Mouse (Mus musculus): ENCODE results near the gene Hrasls5. TPM values are rescaled to one million over a fixed set of nuclear protein-coding genes. Genes with fewer than 3 reads are reported as not detected.

Gene Hrasls5
- polyA plus RNA-seq, 1 experiment from 2014 or later, result not detected

- no peaks in the 10 kb centered on the region; the same call in 1 of the 2 replicates for H3K9me3 ChIP-seq (replicated peaks)
- H3K36me3 ChIP-seq, result no peaks in the 10 kb centered on the region
- no peak overlapping the region for H3K4me3 ChIP-seq
- H3K27me3 ChIP-seq (ENCODE audit: low read depth, poor library complexity, severe bottlenecking), result no peaks in the 10 kb centered on the region
- no peaks in the 10 kb centered on the region for H3K4me1 ChIP-seq
- H3K27ac ChIP-seq (replicated peaks), result no peak overlapping the region
- DNase-seq (ENCODE audit: low spot score), result no peak
- 96% methylated on average over 6 of the region's 6 CpGs for WGBS
These were observed 26.6 kb upstream of the Hrasls5 start for GRCm38 (mm10) chr19:7585764-7586163.

- H3K27ac ChIP-seq (replicated peaks), result no peak overlapping the region
- H3K36me3 ChIP-seq, result no peaks in the 10 kb centered on the region
- no peak overlapping the region for H3K4me3 ChIP-seq
- H3K9me3 ChIP-seq (replicated peaks), result no peaks in the 10 kb centered on the region; the same call in 1 of the 2 replicates
- H3K4me1 ChIP-seq, result no peaks in the 10 kb centered on the region
- DNase-seq (ENCODE audit: low spot score), result no peak
- no peaks in the 10 kb centered on the region for H3K27me3 ChIP-seq (ENCODE audit: low read depth, poor library complexity, severe bottlenecking)
These were observed 21.5 kb upstream of the Hrasls5 start for GRCm38 (mm10) chr19:7590795-7591194.

GRCm38 (mm10) chr19:7592018-7592417, 20.3 kb upstream of the Hrasls5 start:
- Histone ChIP-seq H3K27ac (replicated peaks) (no peak overlapping the region), H3K4me1 (no peaks in the 10 kb centered on the region), H3K36me3 (no peaks in the 10 kb centered on the region), H3K9me3 (replicated peaks) (no peaks in the 10 kb centered on the region; the same call in 1 of the 2 replicates), H3K27me3 (ENCODE audit: low read depth, poor library complexity, severe bottlenecking) (no peaks in the 10 kb centered on the region), H3K4me3 (no peak overlapping the region)
- DNase-seq (ENCODE audit: low spot score), result no peak
- 69% methylated on average over 3 of the region's 3 CpGs for WGBS

GRCm38 (mm10) chr19:7595534-7595933, 16.8 kb upstream of the Hrasls5 start:
- Histone ChIP-seq H3K27ac (replicated peaks) (no peak overlapping the region), H3K27me3 (ENCODE audit: low read depth, poor library complexity, severe bottlenecking) (no peaks in the 10 kb centered on the region), H3K4me1 (no peaks in the 10 kb centered on the region), H3K36me3 (no peaks in the 10 kb centered on the region), H3K4me3 (no peak overlapping the region), H3K9me3 (replicated peaks) (no peaks in the 10 kb centered on the region)
- DNase-seq (ENCODE audit: low spot score), result no peak
- 34% methylated on average over 2 of the region's 2 CpGs for WGBS

- Histone ChIP-seq H3K4me3 (no peak overlapping the region), H3K4me1 (no peaks in the 10 kb centered on the region), H3K36me3 (no peaks in the 10 kb centered on the region), H3K9me3 (replicated peaks) (no peaks in the 10 kb centered on the region), H3K27me3 (ENCODE audit: low read depth, poor library complexity, severe bottlenecking) (no peaks in the 10 kb centered on the region), H3K27ac (replicated peaks) (no peak overlapping the region)
- 67% methylated on average over 4 of the region's 4 CpGs for WGBS
- DNase-seq (ENCODE audit: low spot score), result no peak
These were observed 13.9 kb upstream of the Hrasls5 start for GRCm38 (mm10) chr19:7598481-7598880.

- Histone ChIP-seq H3K36me3 (no peaks in the 10 kb centered on the region), H3K4me3 (no peak overlapping the region), H3K9me3 (replicated peaks) (no peaks in the 10 kb centered on the region), H3K4me1 (peaks cover 12% of the 10 kb centered on the region), H3K27me3 (ENCODE audit: low read depth, poor library complexity, severe bottlenecking) (peaks cover 13% of the 10 kb centered on the region), H3K27ac (replicated peaks) (no peak overlapping the region)
- 92% methylated on average over 4 of the region's 4 CpGs for WGBS
- DNase-seq (ENCODE audit: low spot score), result no peak
These were observed 10.8 kb upstream of the Hrasls5 start for GRCm38 (mm10) chr19:7601551-7601950.

GRCm38 (mm10) chr19:7604107-7604506, 8.2 kb upstream of the Hrasls5 start:
- WGBS, result 95% methylated on average over 10 of the region's 10 CpGs
- Histone ChIP-seq H3K27me3 (ENCODE audit: low read depth, poor library complexity, severe bottlenecking) (peaks cover 29% of the 10 kb centered on the region), H3K9me3 (replicated peaks) (no peaks in the 10 kb centered on the region), H3K4me3 (no peak overlapping the region), H3K27ac (replicated peaks) (no peak overlapping the region), H3K36me3 (no peaks in the 10 kb centered on the region), H3K4me1 (peaks cover 22% of the 10 kb centered on the region)
- DNase-seq (ENCODE audit: low spot score), result no peak

- Histone ChIP-seq H3K36me3 (no peaks in the 10 kb centered on the region), H3K27ac (replicated peaks) (no peak overlapping the region), H3K27me3 (ENCODE audit: low read depth, poor library complexity, severe bottlenecking) (peaks cover 29% of the 10 kb centered on the region), H3K4me3 (no peak overlapping the region), H3K4me1 (peaks cover 22% of the 10 kb centered on the region), H3K9me3 (replicated peaks) (no peaks in the 10 kb centered on the region)
- no peak for DNase-seq (ENCODE audit: low spot score)
These were observed 7.3 kb upstream of the Hrasls5 start for GRCm38 (mm10) chr19:7605013-7605412.

- H3K4me1 ChIP-seq, result peaks cover 22% of the 10 kb centered on the region
- H3K36me3 ChIP-seq, result no peaks in the 10 kb centered on the region
- H3K27ac ChIP-seq (replicated peaks), result no peak overlapping the region
- 5% methylated on average over 15 of the region's 15 CpGs for WGBS
- H3K4me3 ChIP-seq, result peak overlapping the region; percentile 46
- no peak for DNase-seq (ENCODE audit: low spot score)
- no peaks in the 10 kb centered on the region for H3K9me3 ChIP-seq (replicated peaks)
- H3K27me3 ChIP-seq (ENCODE audit: low read depth, poor library complexity, severe bottlenecking), result peaks cover 30% of the 10 kb centered on the region
These were observed 6.2 kb upstream of the Hrasls5 start for GRCm38 (mm10) chr19:7605930-7606783.

- peaks cover 39% of the 10 kb centered on the region for H3K27me3 ChIP-seq (ENCODE audit: low read depth, poor library complexity, severe bottlenecking)
- no peak for DNase-seq (ENCODE audit: low spot score)
These were observed 5.3 kb upstream of the Hrasls5 start, which contains the start of gene Lgals12 for GRCm38 (mm10) chr19:7606801-7607689. Gene Lgals12 (minus strand): TSS chr19:7607193.

GRCm38 (mm10) chr19:7607690-7608201, 4.6 kb upstream of the Hrasls5 start:
- WGBS, result 84% methylated on average over 7 of the region's 7 CpGs
- no peak for DNase-seq (ENCODE audit: low spot score)
- Histone ChIP-seq H3K4me1 (peaks cover 33% of the 10 kb centered on the region), H3K27ac (replicated peaks) (no peak overlapping the region), H3K36me3 (no peaks in the 10 kb centered on the region), H3K27me3 (ENCODE audit: low read depth, poor library complexity, severe bottlenecking) (peaks cover 46% of the 10 kb centered on the region), H3K9me3 (replicated peaks) (no peaks in the 10 kb centered on the region), H3K4me3 (no peak overlapping the region)

More at GRCm38 (mm10) chr19:7606801-7607689, 5.3 kb upstream of the Hrasls5 start, which contains the start of gene Lgals12:
- H3K9me3 ChIP-seq (replicated peaks), result no peaks in the 10 kb centered on the region
- WGBS, result 7% methylated on average over 15 of the region's 15 CpGs
- peak within 1 kb of the TSS; percentile 46 for H3K4me3 ChIP-seq
- H3K4me1 ChIP-seq, result peaks cover 26% of the 10 kb centered on the region
- H3K27ac ChIP-seq (replicated peaks), result no peak within 1 kb of the TSS
- H3K36me3 ChIP-seq, result no peaks in the 10 kb centered on the region

- 80% methylated on average over 7 of the region's 7 CpGs for WGBS
- Histone ChIP-seq H3K27ac (replicated peaks) (no peak overlapping the region), H3K4me3 (no peak overlapping the region), H3K36me3 (no peaks in the 10 kb centered on the region), H3K4me1 (peaks cover 10% of the 10 kb centered on the region), H3K9me3 (replicated peaks) (no peaks in the 10 kb centered on the region), H3K27me3 (ENCODE audit: low read depth, poor library complexity, severe bottlenecking) (peaks cover 38% of the 10 kb centered on the region)
- DNase-seq (ENCODE audit: low spot score), result no peak
These were observed 810 bp downstream of the Hrasls5 start for GRCm38 (mm10) chr19:7613151-7613550.
